In the genomic region with DNA sequence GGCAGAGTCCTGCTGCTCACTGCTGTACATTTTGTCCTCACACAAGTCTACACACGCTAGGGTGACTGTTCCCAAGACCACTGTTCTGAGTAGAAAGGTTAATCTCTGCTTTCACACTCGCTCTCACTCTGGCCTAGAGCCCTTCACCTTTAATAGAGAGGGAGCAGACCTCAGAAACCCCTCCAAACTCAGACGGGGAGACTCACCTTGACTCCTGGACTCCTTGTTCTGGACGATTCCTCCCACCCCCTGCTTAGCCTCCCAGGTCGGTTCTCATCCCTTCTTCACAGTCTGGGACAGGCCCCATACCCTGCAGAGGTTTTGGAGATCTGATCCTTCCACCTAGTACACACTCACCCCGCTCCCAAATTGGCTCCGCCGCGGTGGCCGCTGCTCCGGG, we compare ENCODE assay signal across 8 mouse cellular contexts. TPM values are rescaled to one million over a fixed set of nuclear protein-coding genes. Genes with fewer than 3 reads are reported as not detected.
DNase-seq lines count a peak whose midpoint lies in the region; ATAC-seq and TF ChIP-seq lines count a peak whose summit lies in the region.

No protein-coding gene starts in this region.

- intact Hi-C loops in gastrocnemius, adult 2 months (cut with DNase I), result loop anchor here (10.0 kb wide), 3 partner anchors 365 to 515 kb away; a partner anchor contains a TSS

- peak overlapping the region; percentile 95 for H3K27ac ChIP-seq in gastrocnemius, adult 2 months
- H3K27ac ChIP-seq in thymus, adult 2 months (ENCODE audit: control insufficient read depth, insufficient read depth, low read length), result no peak overlapping the region
- H3K27ac ChIP-seq in liver, embryonic 11.5 days (ENCODE audit: low read depth, low read length), result peak overlapping the region; percentile 82

- no peak for TF ChIP-seq CTCF in gastrocnemius, adult 2 months (IDR thresholded peaks at IDR 0.05)
- no peak for TF ChIP-seq CTCF in thymus, adult 2 months (IDR thresholded peaks at IDR 0.05; ENCODE audit: borderline replicate concordance, control insufficient read depth, extremely low read depth, insufficient read depth, low read length, poor library complexity)

- no peaks in the 10 kb centered on the region for H3K27me3 ChIP-seq in thymus, adult 2 months (ENCODE audit: control insufficient read depth, insufficient read depth, low read length)
- H3K27me3 ChIP-seq in liver, embryonic 11.5 days (replicated peaks; ENCODE audit: control insufficient read depth, insufficient read depth, low read length), result no peaks in the 10 kb centered on the region

- ATAC-seq in liver, embryonic 11.5 days (replicated peaks; ENCODE audit: low FRiP score), result peak; percentile 8; the same call in 1 of the 2 replicates

- DNase-seq in gastrocnemius, adult 2 months, result no peak
- DNase-seq in gastrocnemius, postnatal 4 days (ENCODE audit: low spot score in 2 of 2), result no peak
- no peak for DNase-seq in thymus, adult 2 months
- DNase-seq in thymus, postnatal 4 days, result no peak
- DNase-seq in liver, embryonic 11.5 days (ENCODE audit: low spot score), result no peak
- DNase-seq in embryo, embryonic 11 days, result no peak
- DNase-seq in frontal cortex, postnatal 10 days (ENCODE audit: low spot score in 2 of 2), result no peak
- DNase-seq in left cerebral cortex, adult 18-20 months (ENCODE audit: low spot score in 2 of 2), result no peak

- no peak for TF ChIP-seq POLR2A in thymus, adult 2 months (IDR thresholded peaks at IDR 0.05; ENCODE audit: control insufficient read depth, extremely low read depth, insufficient read depth, low read length, poor library complexity)

- peak overlapping the region; percentile 66 for H3K9ac ChIP-seq in liver, embryonic 11.5 days (ENCODE audit: low read depth, low read length)

- no peaks in the 10 kb centered on the region for H3K36me3 ChIP-seq in thymus, adult 2 months (ENCODE audit: control insufficient read depth, insufficient read depth, low read length)
- peaks cover 5% of the 10 kb centered on the region; the same call in 1 of the 2 replicates for H3K36me3 ChIP-seq in liver, embryonic 11.5 days (ENCODE audit: control insufficient read depth, insufficient read depth, low read length)

- peak overlapping the region; percentile 96 for H3K4me2 ChIP-seq in liver, embryonic 11.5 days

- no peaks in the 10 kb centered on the region for H3K9me3 ChIP-seq in liver, embryonic 11.5 days (ENCODE audit: control insufficient read depth, low read length)

- H3K4me1 ChIP-seq in thymus, adult 2 months (replicated peaks; ENCODE audit: control insufficient read depth, insufficient read depth, low read length), result peaks cover 15% of the 10 kb centered on the region
- H3K4me1 ChIP-seq in liver, embryonic 11.5 days (replicated peaks; ENCODE audit: control insufficient read depth, insufficient read depth, low read length), result peaks cover 58% of the 10 kb centered on the region

- peak overlapping the region; percentile 92 for H3K4me3 ChIP-seq in gastrocnemius, adult 2 months
- H3K4me3 ChIP-seq in thymus, adult 2 months (ENCODE audit: control insufficient read depth, insufficient read depth, low read length), result peak overlapping the region; percentile 44
- peak overlapping the region; percentile 64 for H3K4me3 ChIP-seq in liver, embryonic 11.5 days (ENCODE audit: low read depth, low read length)

- 12% methylated on average over 11 of the region's 11 CpGs for WGBS in thymus, adult 2 months
- WGBS in liver, embryonic 11.5 days, result 8% methylated on average over 11 of the region's 11 CpGs

RNA-seq across cellular contexts. Expression of a gene that starts 6.4 kb away (rescaled TPM):
- total RNA-seq in gastrocnemius, adult 2 months (2021), result 10 to 100 TPM; 21.1 to 24.5 TPM
- 10 to 100 TPM; 20.6 to 25.1 TPM for total RNA-seq in gastrocnemius, postnatal 4 days (2021)
- polyA plus RNA-seq in thymus, adult 2 months (2012; rRNA removed), result 8.3 and 9.8 TPM in 2 replicates
- polyA plus RNA-seq in liver, embryonic 11.5 days (2014; fragmentation: Nextera tagmentation; extraction: Ambion mirVana), result 6.0 and 7.4 TPM in 2 replicates
- total RNA-seq in left cerebral cortex, adult 18-20 months (2021), result 10 to 100 TPM; 33.0 to 34.3 TPM

RNA-seq across cellular contexts. Expression of a gene that starts 8.1 kb away (rescaled TPM):
- total RNA-seq in gastrocnemius, adult 2 months (2021), result 100 to 1,000 TPM in 1 of 2 experiments, 10 to 100 TPM in 1; 87.5 to 108 TPM
- total RNA-seq in gastrocnemius, postnatal 4 days (2021), result 100 to 1,000 TPM in 1 of 2 experiments, 10 to 100 TPM in 1; 94.7 to 103 TPM
- polyA plus RNA-seq in thymus, adult 2 months (2012; rRNA removed), result 71.2 and 78.5 TPM in 2 replicates
- polyA plus RNA-seq in liver, embryonic 11.5 days (2014; fragmentation: Nextera tagmentation; extraction: Ambion mirVana), result 409 and 425 TPM in 2 replicates
- total RNA-seq in left cerebral cortex, adult 18-20 months (2021), result 100 to 1,000 TPM; 104 to 113 TPM

RNA-seq across cellular contexts. Expression of a gene that starts 14.0 kb away (rescaled TPM):
- total RNA-seq in gastrocnemius, adult 2 months (2021), result 10 to 100 TPM in 1 of 2 experiments, 1 to 10 TPM in 1; 4.9 to 10.2 TPM
- 10 to 100 TPM; 10.7 to 10.8 TPM for total RNA-seq in gastrocnemius, postnatal 4 days (2021)
- 47.4 and 54.5 TPM in 2 replicates for polyA plus RNA-seq in thymus, adult 2 months (2012; rRNA removed)
- 22.5 and 23.3 TPM in 2 replicates for polyA plus RNA-seq in liver, embryonic 11.5 days (2014; fragmentation: Nextera tagmentation; extraction: Ambion mirVana)
- 10 to 100 TPM; 24.1 to 25.4 TPM for total RNA-seq in left cerebral cortex, adult 18-20 months (2021)

RNA-seq across cellular contexts. Expression of a gene that starts 19.1 kb away (rescaled TPM):
- 1 to 10 TPM; 2.1 to 2.9 TPM for total RNA-seq in gastrocnemius, adult 2 months (2021)
- total RNA-seq in gastrocnemius, postnatal 4 days (2021), result 1 to 10 TPM; 5.9 to 7.2 TPM
- polyA plus RNA-seq in thymus, adult 2 months (2012; rRNA removed), result 1.7 and 2.7 TPM in 2 replicates
- 2.0 and 2.4 TPM in 2 replicates for polyA plus RNA-seq in liver, embryonic 11.5 days (2014; fragmentation: Nextera tagmentation; extraction: Ambion mirVana)
- total RNA-seq in left cerebral cortex, adult 18-20 months (2021), result 10 to 100 TPM; 52.3 to 58.3 TPM

RNA-seq across cellular contexts. Expression of a gene that starts 29.3 kb away (rescaled TPM):
- 1 to 10 TPM in 1 of 2 experiments, under 1 TPM in 1; 0.84 to 1.2 TPM for total RNA-seq in gastrocnemius, adult 2 months (2021)
- total RNA-seq in gastrocnemius, postnatal 4 days (2021), result 1 to 10 TPM; 5.5 to 8.7 TPM
- 50.0 and 59.1 TPM in 2 replicates for polyA plus RNA-seq in thymus, adult 2 months (2012; rRNA removed)
- polyA plus RNA-seq in liver, embryonic 11.5 days (2014; fragmentation: Nextera tagmentation; extraction: Ambion mirVana), result 18.2 and 18.6 TPM in 2 replicates
- total RNA-seq in left cerebral cortex, adult 18-20 months (2021), result 10 to 100 TPM; 10.3 to 11.6 TPM
